Mouse (Mus musculus): ENCODE measurements around the gene Slc4a1.

Slc4a1 gene

DNA sequence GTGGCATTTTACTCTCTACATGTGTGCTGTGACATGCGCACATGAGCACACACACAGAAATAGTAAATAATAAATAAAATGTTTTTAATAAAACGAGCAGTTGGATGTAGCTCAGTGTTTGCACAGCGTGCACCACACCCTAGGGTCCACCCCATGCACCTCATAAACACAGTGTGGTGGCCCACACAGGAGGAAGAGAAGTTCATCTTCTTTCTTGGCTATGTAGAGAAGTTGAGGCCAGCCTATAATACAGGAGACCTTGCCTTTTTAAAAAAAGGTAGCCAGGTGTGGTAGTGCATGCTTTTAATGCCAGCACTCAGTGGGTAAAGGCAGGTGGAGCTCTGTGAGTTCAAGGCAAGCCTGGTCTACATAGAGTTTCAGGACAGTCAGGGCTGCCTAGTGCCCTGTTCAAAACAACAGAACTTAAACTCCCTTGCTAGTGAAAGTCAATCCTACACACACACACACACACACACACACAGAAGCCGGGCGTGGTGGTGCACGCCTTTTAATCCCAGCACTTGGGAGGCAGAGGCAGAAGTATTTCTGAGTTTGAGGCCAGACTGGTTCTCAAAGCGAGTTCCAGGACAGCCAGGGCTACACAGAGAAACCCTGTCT lies 8.2 kb upstream of the Slc4a1 start:
- DNase-seq: no peak

DNA sequence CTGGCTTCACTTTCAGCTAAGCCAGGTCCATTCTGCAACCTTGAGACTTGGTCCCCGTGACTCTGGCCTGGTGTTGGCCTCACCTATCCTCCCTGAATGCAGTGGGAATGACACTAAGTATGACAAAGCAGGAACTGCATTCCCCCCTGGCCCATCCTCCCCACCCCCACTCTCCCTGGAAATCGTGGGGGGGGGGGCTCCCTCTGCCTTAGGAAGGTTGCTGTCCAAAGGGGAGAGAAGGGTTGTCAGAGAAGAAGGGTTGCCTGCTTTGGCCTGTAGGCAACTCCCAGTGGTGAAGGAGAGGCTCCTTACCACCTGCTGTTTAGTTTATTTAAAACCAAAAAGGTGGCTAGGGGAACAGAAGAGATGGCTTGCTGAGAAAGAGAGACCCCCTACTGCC lies 7.6 kb upstream of the Slc4a1 start:
- no peak for DNase-seq

DNA sequence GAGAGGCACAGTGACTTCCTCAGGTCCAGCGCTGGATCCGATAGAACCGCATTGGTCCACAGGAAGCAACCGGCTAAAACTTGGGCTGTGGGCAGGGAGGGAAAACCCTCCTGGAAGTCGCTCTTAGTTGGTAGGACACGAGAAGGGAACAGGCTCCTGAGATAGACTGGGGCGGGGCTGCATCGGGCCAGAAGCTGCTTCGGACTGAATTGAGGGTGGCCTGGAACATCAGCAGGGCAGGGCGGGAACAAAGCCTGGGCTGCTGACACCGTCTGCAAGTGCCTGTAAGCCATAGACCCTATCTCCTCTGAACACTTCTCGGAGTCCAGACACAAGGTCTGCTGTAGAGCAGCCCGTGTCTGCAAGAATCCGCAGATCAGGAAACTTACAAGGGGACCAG lies 6.9 kb upstream of the Slc4a1 start:
- DNase-seq: no peak

DNA sequence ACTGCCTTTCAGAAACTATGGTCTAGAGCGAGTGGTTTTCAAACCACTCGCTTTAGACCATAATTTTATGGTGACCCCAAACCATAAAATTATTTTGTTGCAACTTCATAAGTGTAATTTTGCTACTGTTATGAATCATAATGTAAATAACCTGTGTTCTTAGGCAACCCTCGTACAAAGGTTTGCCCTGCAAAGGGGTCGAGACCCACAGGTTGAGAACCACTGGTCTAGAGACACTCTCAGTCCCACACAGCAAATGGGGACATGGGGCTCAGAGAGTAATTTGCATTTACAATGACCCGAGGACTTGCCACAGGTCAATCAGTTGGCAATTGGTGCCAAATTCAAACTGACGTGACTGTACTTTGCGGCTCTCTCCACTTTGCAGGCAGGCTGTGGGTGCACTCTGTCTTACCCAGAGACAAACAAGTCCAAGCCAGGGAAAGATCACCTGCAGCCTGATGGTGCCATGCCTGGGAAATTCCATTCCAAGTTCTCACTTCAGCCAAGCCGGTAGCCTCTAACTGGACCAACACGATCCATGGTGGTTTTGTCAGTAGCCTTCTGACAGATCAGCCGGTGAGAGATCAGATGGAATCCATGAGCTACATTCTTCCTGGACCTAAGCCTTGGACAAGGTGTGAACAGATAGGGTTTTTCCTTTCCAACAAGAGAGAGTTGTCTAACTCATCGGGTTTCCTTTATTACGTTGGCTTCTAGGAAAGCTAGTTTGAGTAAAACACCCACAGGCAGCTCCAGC lies 6.1 kb upstream of the Slc4a1 start:
- no peak for DNase-seq

DNA sequence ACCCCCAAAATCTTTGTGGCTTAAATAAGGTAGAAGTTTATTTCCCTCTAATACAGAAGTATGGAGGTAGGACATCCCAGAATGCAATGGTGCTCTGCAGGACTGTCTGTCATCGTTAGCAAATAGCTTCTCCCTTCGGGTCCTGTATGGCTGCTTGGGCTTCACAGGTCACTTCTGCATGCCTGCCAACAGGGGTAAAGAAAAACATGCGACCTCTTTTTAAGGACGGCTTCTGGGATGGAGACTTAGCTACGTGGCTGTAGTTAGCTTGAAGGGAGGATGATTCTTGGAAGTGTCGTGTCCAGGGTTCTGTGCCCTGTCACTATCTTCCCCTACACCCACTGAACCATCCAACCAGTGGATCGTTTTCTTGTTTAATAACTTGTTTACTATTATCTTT lies 4.3 kb upstream of the Slc4a1 start:
- no peak for DNase-seq

DNA sequence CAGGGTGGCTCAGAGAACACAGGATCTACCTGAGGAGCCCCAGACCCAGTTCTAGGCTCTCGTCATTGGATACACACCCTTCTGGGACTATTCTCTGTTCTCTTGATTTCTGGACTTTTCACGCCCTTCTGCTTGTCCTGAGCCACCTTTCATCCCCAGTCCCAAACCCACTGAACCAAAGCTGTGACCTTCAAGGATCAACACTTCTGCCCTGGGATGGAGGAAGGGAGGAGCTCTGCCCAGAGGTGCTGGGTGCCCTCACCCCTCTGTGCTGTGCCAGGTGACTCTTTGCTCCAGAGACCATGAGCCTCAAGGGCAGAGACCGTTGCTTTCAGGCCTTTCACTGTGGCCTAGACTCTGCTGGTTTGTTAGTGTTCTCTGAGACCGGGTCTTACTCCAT lies 3.3 kb upstream of the Slc4a1 start:
- DNase-seq: no peak

DNA sequence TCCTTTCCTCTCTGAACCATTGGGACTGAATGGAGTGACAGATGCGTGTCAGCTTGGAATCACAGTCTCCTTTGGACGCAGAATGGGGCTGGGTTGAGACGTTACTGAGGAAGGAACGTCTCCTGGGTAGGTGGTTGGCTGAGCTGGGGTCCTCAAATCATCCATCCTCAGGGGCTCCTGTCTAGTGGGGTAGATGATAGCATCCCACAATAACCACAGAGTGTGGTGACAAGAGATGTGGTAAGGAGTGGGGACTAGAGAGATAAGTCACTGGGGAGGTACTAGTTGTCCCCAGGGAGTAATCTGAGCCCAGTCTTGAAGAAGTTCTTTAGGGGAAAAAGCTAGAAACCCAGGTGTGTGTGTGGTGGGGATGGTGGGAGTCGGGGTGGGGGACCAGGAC lies 2.3 kb upstream of the Slc4a1 start:
- no peak for DNase-seq

DNA sequence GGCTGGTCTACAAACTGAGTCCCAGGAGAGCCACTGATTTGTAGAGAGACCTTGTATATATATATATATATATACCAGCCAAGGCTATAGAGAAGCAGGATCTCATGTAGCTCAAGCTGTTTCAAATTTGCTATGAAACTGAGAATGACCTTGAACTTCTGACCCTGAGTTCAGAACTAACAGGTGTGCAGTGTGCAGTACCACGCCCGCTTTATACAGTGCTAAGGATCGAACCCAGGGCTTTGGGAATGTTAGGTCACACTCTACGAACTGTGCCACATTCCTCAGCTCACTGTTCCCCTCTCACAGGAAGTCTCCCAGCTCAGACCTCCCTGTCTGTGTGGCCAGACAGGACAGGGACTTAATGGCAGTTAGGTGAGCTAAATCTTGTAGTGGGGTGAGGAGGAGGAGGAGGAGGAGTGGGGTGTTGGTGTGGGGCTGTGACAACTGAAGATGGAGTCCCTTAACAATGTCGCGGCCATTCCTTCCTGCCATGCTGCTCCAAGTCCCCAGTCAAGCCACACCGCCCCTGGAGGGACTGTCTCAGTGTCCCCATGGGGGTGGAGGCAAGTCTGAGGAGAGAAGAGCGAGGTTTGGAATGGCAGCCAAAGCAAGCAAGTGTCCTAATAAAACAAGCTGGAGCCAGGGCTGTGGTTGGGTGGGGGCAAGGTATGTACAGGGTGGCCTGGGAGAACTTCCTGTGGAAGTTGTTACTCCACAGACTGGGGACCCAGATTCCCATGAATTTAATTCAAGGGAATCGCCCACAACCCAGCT lies 1.7 kb upstream of the Slc4a1 start:
- DNase-seq: no peak

DNA sequence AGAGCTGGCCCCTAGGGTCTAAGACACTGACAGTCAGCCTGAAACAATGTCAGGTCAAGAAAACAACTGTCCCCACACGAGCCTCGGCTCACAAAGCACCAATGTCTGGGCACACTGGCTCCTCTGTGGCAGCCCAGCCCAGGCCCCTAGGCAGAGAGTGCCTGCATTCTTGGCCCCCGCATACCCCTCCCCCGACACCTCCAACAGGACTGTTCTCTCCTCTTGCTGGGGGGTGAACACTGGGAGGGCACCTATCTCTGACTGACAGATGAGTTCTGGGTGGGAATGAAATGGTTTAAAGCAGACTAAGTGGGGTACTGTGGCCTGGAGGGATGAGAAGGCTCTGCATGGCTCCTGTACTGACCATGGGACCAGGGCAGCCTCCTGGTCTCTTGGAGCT lies 304 bp downstream of the Slc4a1 start:
- DNase-seq: no peak

DNA sequence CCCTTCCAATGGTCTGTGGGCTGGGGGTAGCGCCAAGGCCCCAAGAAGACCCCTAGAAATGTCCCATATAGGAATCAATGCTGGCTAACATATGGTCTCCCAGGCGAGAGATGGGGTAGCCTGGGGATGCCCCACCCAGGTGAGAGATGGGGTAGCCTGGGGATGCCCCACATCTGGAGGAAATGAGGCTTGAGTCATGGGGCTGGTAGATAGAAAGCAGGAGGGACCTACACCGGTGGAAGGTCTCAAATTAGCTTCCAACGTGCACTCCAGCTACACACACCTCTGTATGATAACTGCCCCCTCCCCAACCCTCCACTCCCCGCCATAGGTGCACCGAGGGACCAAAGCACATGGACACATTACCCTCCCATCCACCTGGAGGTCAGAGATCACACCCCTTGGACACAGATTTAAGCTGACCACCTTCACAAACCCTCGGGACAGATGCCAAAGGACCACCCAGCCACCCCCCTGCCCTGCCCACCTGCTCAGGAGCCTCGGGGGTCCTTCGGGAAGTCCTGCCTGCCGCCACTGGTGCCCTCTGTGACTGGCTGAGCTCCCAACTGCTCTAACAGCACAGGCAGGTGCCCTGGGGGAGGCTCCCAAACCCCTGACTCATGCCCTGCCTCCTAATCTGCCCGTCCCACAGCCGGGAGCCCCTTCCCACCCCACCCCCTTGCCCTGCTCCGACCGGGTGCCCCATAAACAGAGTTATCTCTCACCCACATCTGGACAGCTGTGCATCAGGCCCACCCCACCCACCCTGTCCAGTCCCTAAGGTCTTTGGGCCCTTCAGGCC lies 1.2 kb downstream of the Slc4a1 start:
- no peak for DNase-seq

DNA sequence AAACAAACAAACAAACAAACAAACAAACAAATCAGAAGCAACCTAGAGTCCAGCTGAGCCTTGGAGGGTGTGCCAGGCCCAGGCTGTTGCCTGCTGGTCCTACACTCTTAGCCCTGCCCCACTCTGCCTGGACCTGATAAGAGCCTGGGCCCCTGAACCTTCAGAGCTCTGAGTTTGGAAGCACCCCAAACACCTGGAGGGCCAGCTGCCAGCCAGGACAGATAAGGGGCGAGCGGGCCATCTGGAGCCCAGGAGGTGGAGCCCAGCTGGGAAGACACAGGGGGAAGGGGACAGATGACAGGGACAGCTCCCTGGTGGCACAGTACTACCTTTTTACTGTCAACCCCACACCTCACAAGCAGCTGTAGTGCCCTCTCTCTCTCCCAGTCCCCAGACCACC lies 2.4 kb downstream of the Slc4a1 start:
- DNase-seq: no peak

DNA sequence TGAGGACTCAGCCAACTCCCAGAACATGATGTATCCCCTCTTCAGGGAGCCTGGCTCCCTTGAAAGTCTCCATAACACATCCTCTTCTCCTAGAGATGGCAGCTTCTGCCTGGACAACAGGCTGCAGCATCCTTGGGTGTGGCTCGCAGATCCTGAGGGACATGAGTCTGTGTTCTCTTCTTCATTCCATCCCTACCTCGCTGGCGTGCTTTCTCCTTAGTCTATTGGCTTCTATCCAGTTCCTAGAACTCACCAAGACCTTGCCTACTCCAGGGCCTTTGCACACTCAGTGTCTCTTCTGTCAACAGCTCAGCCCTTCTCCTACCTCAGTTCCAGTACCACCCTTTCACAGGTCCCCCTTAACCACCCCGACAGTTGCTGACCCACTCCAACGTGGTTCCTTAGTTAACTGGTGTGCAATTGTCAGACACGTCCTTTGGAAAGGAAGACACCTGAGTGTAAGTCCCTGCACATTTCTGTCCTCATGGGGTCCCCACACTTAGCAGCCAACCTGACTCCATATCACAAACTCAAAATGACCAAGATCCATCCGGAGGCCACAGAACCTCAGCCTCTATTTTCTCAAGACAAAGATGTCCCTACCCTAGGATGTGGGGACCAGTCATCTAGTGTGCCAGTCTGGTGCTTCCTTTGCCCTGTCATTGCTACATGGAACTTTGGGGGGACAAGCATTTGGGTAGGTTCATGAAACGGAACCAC lies 4.1 kb downstream of the Slc4a1 start:
- DNase-seq: no peak

DNA sequence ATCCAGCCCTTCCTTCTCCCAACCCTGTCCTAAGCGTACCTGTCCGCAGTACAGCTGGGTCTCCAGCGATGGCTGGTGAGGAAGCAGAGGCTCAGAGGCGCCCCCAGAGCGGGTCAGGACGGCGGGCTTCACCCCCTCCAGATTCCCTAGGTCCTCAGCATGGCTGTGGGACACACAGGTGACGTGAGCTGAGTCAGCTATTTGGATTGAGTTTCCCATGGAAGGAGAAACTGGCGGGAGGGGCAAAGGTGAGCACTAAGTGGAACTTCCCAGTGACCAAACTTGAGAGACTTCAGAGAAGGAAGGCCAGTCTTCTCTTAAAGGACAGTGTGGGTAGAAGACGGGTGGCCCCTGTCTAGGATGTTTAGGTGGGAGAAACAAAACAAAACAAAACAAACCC lies 7.6 kb downstream of the Slc4a1 start:
- no peak for DNase-seq

DNA sequence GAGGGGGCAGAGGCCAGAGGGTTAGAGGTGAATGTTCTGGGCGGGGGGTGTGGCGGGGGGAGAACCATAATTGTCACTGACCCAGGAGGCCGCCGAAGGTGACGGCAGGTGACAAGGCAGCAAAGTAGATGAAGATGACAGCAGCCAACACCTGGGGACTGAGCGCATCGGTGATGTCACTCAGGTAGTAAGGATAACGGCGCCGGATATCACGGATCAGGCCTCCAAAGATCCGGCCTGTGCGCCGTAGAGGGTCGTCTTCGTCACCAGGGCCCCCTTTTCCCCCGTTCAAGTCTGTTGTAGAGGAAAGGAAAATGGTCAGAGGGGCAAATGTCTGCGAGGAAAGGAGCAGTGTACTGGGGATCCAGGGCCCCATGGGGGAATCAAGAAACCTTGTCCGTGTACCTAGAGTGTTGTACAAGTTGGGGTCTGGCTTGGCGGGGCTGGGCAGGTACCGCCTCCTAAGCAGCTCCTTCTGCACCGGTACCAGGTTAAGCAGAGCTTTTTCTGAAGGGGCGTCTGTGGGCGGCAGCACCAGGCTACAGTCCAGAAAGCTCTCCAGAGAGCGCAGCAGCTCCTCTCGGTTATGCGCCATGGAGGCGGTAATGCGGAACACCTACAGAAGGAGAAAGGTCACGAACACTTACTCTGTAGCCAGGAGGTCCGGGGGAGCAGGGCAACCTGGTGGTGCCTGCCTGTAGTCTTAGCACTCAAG lies 9.2 kb downstream of the Slc4a1 start:
- no peak for DNase-seq

DNA sequence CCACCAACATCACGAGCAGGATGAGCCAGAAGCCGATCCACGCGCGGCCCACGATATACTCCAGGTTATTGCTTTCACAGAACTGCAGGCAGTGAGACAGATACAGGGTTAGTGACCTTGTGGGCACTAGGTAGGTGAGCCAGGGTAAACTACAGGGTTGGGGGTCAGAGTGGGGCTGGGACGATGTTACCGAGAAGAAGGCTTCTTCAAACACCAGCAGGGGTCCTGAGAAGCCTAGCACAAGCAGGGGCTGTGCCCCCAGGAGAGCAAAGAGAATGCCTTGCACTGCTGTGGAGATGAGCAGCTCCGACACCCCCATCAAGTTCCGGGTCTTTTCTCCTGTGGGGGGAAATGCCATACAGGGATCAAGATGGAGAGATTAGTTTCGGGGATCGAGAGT lies 9.8 kb downstream of the Slc4a1 start:
- no peak for DNase-seq

DNA sequence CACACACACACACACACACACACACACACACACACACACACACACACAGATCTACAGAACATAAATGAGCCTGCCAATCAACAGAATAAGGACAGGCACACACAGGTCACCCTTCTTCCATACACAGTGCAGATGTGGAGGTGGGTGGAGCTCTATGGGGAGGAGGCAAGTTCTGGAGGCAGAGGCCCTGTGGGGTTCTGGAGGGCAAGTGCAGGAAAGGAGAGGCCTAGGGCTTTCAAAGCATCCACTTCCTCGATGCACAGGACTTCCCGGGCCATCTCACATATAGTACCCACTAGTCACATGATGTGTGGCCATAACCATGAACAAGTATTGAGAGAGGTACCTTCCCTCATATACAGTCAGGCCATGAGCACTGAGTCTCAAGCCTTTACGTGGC lies 10.5 kb downstream of the Slc4a1 start:
- no peak for DNase-seq

DNA sequence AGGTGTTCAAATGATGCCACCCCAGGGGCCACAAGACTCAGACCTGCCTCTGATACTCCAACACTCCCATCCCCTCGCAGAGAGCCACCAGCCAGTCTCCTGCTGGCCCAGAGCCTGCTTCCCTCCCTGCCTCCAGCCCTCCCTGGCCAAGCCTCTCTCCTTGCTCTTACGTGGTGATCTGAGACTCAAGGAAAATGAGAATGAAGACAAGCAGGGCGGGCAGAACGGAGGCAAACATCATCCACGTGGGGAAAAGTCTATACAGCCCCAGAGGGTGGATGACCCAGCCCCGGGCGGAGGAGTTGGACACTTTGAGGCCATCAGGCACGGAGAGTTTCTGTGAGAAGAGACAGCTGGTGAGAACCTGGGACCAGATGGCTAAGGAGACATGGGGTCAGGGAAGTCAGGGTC lies 13.0 kb downstream of the Slc4a1 start:
- no peak for DNase-seq

DNA sequence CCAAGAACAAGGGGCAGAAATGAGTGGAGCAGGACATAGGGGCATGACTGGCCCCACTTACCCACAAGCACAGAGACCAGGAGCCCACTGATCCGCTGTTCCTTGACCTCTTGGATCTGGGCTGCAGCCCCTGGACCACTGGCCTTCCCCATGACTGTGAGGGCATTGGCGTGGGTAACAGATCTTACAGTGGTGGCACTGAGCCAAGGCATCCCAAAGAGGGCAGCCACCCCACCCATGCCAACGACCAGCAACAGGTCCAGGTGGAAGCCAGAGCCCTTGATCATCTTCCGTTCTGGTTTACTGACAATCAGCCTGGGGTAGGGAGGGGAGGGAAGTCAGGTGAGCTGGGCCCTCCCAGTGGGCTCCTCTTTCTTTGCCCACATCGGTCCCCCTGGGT lies 13.6 kb downstream of the Slc4a1 start:
- no peak for DNase-seq

DNA sequence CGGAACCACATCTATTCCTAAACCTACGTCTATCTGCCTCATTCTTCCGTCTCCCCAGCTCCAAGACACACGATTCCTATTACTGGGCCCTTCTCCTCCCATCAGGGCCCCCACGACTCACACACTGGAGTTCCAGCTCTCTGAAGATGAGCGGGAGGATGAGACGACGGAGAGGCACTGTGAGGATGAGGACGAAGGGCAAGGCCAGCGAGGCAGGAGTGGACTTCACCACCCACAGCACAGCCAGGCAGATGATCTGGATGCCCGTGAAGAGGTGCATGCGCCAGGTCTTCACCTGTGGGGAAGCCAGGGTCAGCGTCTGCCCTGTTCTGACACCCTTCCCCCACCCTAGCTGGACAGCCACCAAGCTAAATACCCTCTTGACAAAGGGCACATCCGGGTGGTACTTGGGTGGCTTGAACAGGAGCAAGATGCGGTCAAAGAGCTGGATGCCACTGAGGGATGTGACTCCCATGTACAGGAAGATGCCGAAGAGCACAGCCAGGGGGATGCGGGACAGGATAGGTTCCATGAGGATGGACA lies 15.0 kb downstream of the Slc4a1 start:
- DNase-seq: no peak

DNA sequence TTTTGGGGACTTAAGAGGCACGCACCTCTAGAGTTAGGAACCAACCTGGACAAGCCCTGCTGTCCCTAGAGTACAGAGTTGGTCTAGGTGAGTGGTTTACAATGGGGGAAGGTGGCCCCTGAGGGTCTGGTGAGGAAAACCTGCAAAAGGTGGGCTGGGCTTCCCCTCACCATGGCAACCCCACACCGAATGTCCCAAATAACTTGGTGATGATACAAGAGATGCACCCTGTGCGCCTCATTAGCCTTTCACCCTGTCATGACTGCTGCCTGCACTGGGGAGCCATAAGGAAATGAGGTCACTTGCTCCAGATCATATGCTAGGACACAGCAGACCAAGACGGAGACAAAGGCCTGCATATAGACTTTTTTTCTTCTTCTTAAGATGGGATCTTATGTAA lies 15.6 kb downstream of the Slc4a1 start:
- DNase-seq: no peak

DNA sequence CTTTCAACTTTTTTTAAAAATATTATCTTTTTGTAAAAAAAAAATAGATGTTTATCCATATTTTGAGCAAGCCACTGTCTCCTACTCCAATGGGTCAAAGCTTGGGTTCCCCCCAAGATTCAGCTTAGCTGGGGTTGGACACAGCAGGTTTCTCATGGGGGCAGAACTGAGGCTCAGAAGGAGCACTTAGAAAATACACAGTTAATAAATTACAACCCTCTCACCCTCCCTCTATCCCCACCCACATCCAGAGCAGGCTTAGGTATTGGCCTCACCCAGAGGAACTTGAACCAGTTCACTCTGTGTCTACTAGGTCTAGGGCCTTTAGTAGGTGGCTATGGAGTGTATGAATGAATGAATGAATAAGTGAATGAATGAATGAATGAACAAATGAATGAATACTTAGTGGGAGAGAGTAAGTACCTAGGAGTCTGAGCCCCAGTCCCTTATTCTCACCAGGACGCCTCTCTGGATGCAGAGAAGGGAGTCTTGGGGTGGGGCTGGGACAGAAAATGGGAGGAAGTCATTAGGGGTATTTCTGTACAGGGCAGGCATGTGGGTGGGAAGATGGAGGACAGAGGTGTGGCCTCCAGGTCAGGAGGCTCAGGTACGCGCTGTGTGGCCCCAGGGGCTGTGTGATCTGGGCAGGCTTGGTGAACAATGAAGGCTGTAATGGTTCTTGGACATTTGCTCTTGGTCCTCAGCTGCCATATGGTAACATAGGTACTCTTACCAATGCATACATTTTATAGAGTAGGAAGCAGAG lies 16.6 kb downstream of the Slc4a1 start:
- no peak for DNase-seq
